Mouse (Mus musculus) mouse embryonic stem cell (cell line): ENCODE measurements around the gene Fig4.

Experiments
- in situ Hi-C, 2 experiments: fragments of 300-500 bp; cut with MboI; formaldehyde crosslinking; loops; 1 replicate in 1 of 2; 3 replicates in 1 of 2; pipeline ENCODE4 v1.14.3; 2019 to 2020; ENCODE audit warnings: low sequenced_read_pairs in 2 of 2, low pct_unique_long_range_greater_than_20kb in 1 of 2, mixed read lengths in 1 of 2; ENCODE audit not compliant: unreplicated experiment in 1 of 2

The Fig4 gene

DNA sequence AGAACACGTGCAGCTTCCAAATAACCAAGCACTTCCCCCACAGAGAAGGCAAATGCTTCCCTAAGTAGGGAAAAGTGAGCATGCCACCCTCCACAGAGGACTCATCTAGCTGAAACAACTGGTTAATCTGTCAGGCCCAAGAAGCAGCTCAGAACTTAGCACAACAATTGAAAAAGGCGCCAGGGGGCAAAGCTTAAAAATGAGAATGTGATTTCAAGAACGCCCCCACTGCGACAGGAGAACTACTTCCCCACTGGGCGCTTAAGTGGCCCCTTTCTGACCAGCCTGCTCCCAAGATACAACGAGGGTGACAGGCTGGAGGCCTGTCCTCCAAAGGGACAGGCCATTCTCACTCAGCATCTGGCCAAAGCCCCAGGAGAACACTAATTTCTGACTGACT lies 120.4 kb downstream of the Fig4 start:
- in situ Hi-C loops, result no loop called here

DNA sequence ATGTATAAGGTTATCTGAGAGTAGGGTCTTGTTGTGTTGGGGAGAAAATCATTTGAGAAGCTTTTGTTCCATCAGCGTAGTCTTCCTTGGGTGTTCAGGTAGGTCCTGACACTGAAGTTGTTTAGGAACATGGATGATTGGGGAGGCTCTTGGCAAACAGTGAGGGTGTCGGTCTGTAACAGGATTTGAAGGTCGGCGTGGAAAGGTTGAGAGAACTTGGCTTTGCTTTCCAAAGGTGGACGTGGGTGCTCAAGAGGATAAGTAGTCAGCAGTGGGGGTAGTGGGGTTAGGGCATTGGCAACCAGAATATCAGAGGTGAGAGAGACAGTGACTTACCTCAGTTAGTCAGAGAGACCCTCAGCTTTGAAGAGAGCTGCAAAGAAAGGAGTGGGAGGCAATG lies 136.9 kb downstream of the Fig4 start:
- in situ Hi-C loops, result no loop called here

DNA sequence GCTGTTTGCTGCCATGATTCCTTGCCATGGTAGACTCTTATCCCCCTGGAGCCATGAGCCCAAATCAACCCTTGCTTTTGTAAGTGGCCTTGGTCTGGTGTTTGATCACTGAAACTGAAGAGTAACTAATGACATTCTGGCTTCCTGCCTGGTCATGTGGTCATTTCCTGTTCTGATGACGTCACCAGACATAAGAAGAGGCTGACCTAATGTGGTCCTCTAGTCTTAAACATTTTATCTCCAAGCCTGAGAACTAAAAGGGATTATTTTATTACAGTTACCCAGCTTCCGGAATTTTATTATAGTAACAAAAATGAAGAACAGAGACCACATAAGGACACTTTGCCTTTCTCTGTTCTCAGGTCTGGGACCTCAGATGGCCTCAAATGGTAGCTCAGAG lies 140.0 kb downstream of the Fig4 start:
- in situ Hi-C loops, result no loop called here

DNA sequence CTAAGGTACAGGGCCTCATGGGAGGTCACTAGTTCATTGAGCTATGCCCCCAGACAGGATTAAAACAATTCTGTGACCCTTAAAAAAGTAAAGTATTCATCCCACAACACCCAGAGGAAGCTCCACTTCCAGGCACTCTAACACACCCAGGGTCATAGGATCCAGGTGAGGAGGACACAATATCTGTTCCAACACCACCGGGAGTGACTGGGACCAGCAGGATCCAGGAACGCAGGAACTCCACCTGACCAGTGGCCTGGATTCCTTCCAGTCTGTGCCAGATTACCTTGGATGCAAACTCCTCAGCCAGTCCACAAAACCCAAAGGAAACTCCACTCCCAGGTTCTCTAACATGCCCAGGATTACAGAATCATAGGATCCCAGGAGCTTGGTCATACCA lies 145.8 kb downstream of the Fig4 start:
- in situ Hi-C loops, result no loop called here

DNA sequence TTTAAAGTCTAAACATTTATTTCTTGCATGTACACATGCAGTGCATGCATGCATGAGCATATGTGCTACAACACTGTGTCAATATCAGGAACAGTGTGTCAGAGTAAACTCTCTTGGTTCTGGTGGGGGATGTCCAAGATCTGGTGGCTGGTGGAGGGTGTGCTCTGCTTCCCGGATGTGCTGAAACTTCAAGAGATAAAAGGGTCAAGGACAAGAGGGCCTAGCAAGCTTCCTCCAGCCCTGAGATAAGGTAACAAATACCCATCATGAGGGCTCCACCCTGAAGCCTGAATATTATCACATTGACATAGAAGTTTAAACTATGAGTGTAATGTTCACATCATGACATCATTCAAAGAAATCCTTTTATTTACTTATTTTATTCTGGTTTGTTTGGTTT lies 146.4 kb downstream of the Fig4 start:
- in situ Hi-C loops, result no loop called here

DNA sequence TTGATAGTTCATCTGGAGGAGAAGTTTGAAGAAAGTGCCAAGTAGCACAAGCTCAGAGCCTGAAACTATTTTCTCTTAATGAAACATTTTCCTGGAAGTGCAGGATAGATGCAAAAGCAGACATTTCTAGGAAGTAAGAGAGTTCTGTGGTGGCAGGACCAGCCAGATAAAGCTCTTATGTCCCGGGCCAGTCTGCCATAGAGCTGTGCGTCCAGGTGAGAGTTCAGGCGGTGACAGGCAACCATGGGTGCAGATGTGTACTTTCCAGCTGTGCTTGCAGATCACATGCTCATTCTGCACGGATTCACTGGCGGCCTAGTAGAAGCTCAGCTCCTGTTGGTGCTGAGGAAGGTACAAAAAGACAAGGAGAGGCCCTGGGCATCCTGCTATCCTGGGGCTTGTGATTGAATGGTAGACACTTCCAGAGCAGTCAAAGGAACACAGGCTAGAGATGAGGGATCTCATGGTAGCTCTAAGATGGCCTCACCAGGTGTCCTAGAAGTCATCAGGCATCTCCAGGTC lies 149.8 kb downstream of the Fig4 start:
- in situ Hi-C loops, result no loop called here

DNA sequence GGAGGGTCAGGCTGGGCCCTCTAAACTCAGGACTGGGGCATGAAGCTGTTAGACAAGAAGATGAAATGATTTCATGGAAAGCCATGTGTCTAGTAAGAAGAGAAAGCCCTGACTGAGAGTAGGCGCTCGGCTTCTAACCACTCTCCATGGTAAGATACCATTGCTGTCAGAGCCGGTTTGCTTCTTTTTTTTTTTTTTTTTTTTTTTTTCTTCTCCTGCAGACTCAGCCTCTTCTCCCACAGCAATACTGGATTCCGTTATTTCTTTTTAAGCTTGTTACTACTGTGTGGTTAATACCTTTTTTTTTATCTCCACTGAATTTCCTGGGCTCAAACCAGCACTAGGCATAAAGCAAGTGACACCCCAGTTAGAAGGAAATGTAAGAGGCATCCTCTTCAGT lies 151.2 kb downstream of the Fig4 start:
- in situ Hi-C loops, result no loop called here

DNA sequence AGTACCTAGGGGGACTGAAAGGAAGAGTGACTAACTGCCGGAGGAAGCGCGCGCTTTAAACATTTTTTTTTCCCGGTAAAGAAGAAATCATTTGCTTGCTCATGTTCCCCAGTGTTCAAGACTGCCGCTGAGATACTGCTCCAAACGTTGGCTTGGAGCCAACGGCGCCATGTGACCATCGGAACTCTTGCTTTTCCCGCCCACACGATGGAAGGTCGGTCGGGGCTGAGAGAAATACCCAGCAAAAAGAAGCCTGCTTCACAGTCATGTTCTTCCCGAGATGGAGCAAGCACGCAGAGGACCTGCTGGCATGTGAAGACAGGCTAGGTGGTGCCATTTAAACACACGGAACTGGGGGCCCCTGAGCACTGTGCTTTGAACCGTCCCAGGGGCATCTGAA lies 151.6 kb downstream of the Fig4 start:
- in situ Hi-C loops, result no loop called here

DNA sequence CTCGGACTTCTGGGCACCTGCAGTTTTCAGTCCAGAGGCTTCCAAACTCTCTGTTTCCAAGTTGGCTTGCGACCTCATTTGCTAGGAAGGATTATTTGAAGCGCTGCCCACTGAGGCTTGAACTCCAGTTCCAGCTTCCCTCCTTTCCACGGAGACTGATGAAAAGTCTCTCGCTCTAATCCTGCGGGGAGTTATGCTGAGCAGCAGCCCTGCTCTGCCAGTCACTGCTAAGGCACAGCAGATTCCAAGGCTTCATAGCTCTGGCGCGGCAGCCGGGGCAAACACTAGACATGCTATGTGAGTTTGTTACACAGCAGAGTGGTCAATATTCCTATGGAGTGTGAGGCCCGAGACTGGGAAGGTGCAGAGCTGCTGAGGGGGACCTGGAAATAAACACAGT lies 152.0 kb downstream of the Fig4 start:
- in situ Hi-C loops, result no loop called here

DNA sequence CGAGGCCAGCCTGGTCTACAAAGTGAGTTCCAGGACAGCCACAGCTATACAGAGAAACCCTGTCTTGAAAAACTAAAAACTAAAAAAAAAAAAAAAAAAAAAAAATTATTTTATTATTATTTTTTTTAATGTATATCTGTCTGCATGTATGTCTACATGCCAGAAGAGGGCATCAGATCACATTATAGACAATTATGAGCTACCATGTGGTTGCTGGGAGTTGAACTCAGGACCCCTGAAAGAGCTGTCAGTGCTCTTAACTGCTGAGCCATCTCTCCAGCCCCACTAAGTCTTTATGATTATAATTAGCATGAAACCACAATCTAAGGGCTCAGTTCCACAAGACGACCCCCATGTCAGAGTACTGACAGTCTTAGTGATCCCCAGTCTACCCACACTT lies 152.6 kb downstream of the Fig4 start:
- in situ Hi-C loops, result no loop called here

DNA sequence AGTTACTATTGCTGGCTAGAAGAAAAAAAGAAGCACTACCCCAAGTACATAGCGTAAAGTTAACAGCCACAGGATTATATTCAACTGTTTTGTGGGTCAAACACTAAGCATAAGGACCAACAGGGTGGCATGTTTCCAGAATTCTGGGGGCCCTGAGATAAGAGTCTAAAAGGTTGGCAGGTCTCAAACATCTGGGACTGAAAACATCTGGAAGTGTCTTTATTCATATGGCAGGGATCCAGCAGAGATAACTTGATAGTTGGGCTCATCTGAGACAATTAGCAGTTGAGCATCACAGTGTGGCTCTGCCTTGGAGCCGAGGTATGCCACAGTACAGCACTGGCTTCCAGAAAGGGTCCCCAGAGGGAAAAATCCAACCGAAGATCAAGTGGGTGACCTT lies 153.8 kb downstream of the Fig4 start:
- in situ Hi-C loops, result no loop called here

DNA sequence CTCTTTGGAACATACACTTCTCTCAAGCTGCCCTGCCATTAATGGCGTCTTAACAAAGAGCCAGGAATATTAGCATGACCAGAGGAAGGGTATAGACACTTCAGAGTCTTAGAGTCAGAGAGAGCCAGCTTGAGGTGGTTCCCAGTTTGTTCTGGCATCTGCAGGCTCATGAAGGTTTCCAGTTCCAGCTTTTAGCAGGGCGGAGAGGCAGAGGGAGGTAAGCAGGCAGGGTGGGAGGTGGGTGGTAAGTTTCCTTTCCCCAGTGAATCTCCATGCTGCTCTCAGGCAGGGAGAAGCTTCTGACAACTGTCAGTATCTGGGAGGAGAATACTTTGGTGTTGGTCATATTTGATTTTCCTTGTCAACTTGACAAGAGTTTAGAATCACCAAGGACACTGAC lies 156.9 kb downstream of the Fig4 start:
- in situ Hi-C loops, result no loop called here
